Mouse (Mus musculus): ENCODE results near the gene Cd163. TPM values are rescaled to one million over a fixed set of nuclear protein-coding genes. Genes with fewer than 3 reads are reported as not detected.

Gene Cd163
- polyA plus RNA-seq, 1 experiment from 2014 or later, result 0.49 TPM

DNA sequence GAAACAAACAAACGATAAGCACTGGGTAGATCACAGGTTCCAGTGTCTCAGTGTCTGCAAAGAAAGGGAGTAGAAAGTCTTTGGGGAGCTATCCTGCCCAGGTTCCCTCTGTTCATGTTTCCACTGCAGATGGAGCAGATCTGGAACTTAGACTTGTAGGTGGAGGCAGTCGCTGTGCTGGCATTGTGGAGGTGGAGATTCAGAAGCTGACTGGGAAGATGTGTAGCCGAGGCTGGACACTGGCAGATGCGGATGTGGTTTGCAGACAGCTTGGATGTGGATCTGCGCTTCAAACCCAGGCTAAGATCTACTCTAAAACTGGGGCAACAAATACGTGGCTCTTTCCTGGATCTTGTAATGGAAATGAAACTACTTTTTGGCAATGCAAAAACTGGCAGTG lies 7.8 kb downstream of the Cd163 start:
- no peak overlapping the region for H3K4me3 ChIP-seq (replicated peaks)
- WGBS, result 87% methylated on average over 6 of the region's 6 CpGs
- no peak overlapping the region for H3K27ac ChIP-seq (replicated peaks)
- H3K36me3 ChIP-seq, result no peaks in the 10 kb centered on the region
- ATAC-seq (ENCODE audit: low FRiP score), result no peak
- no peak overlapping the region for H3K9ac ChIP-seq (replicated peaks)
- no peaks in the 10 kb centered on the region for H3K4me1 ChIP-seq
- no peaks in the 10 kb centered on the region for H3K27me3 ChIP-seq (replicated peaks)
- H3K4me2 ChIP-seq, result no peak overlapping the region
- no peaks in the 10 kb centered on the region for H3K9me3 ChIP-seq (replicated peaks)

DNA sequence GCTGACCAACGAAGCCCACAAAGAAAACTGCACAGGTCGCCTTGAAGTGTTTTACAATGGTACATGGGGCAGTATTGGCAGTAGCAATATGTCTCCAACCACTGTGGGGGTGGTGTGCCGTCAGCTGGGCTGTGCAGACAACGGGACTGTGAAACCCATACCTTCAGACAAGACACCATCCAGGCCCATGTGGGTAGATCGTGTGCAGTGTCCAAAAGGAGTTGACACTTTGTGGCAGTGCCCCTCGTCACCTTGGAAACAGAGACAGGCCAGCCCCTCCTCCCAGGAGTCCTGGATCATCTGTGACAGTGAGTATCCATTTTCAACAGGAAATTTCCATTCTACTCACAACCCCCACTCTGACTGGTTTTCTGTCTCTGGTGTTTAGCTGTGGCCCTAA lies 15.9 kb downstream of the Cd163 start:
- WGBS, result 58% methylated on average over 6 of the region's 6 CpGs
- H3K27ac ChIP-seq (replicated peaks), result no peak overlapping the region
- ATAC-seq (ENCODE audit: low FRiP score), result no peak
- H3K9ac ChIP-seq (replicated peaks), result no peak overlapping the region
- H3K4me3 ChIP-seq (replicated peaks), result no peak overlapping the region
- no peaks in the 10 kb centered on the region for H3K36me3 ChIP-seq
- no peaks in the 10 kb centered on the region for H3K27me3 ChIP-seq (replicated peaks)
- no peak overlapping the region for H3K4me2 ChIP-seq
- no peaks in the 10 kb centered on the region for H3K4me1 ChIP-seq
- no peaks in the 10 kb centered on the region for H3K9me3 ChIP-seq (replicated peaks)

DNA sequence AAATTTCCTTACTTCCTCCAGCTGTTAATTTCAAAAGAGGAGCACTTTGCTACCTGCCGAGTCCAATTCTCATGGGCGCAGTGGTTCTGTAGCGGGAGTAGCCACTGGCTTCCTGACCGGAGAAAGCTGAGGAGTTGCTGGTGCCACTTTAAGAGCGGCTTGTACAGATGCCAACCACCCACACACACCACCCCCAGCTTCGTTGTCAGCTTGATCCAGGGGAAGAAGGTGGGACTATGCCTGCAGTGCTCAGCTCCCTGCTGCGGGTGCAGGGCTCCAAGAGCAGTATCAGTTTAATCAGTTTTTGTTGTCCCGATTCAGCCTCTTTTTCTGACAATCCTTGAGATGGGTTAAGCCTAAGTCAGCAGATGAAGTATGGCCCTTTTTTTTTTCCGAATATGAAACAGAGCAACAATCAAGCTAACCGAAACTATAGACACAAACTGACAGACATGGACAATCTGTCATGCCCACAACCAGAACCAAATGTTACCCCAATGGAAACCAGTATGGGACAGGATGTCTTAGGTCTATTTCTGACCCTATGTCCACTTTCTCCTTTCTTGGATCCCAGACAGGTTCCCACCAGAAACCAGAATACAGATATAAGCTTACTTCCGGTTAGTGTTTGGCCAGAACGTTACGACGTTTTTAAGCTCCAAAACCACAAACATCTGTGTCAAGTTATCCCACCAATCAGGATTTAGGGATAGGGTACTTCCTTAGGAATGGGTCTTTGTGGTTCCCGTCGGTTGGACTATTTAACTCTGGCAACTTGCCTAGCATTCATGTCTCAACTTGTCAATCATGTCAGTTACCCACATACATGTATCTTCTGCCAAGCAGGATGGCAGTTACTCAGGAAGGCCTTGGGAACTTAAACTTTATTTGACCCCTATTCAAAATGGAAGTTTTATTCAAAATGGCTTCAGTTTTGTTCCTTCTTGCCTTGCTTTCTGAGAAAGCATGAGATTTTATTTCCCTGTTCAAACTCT lies 17.3 kb downstream of the Cd163 start:
- H3K27me3 ChIP-seq (replicated peaks), result no peaks in the 10 kb centered on the region
- H3K4me1 ChIP-seq, result no peaks in the 10 kb centered on the region
- WGBS, result 86% methylated on average over 16 of the region's 16 CpGs
- no peaks in the 10 kb centered on the region for H3K9me3 ChIP-seq (replicated peaks)
- H3K4me3 ChIP-seq (replicated peaks), result no peak overlapping the region
- H3K4me2 ChIP-seq, result no peak overlapping the region
- no peak overlapping the region for H3K27ac ChIP-seq (replicated peaks)
- no peak for ATAC-seq (ENCODE audit: low FRiP score)
- H3K36me3 ChIP-seq, result no peaks in the 10 kb centered on the region
- H3K9ac ChIP-seq (replicated peaks), result no peak overlapping the region

DNA sequence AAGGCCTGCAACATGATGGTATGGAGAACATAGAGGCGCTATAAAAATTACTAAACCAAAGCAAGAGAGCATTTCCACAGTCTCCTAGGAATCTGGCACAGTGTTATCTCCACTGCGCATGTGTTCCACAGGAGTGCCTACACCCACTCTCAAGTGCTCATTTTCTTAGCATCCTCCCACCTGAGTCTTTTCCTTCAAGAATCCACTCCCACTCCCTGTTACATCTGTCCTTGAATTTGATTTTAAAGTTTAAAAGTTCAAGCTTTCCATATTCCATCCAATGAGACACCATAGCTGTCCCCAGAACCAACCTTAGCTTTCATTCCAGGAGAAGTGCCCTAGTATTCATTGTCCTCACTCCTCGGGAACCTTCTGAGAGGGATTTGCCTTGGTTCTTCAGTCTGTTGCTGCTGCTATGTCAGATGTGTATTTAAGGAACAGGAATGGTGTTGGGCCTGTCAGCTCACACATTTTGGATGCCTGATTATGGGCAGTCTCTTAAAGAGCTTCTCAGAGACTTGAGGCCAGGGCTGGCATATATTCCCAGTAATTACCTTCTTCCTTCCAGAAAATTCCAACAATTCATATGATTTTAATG lies 24.0 kb downstream of the Cd163 start:
- WGBS, result 95% methylated on average over 3 of the region's 3 CpGs
- no peak overlapping the region for H3K4me2 ChIP-seq
- H3K9ac ChIP-seq (replicated peaks), result no peak overlapping the region
- H3K4me3 ChIP-seq (replicated peaks), result no peak overlapping the region
- no peaks in the 10 kb centered on the region for H3K27me3 ChIP-seq (replicated peaks)
- H3K36me3 ChIP-seq, result no peaks in the 10 kb centered on the region
- no peaks in the 10 kb centered on the region for H3K9me3 ChIP-seq (replicated peaks)
- H3K27ac ChIP-seq (replicated peaks), result no peak overlapping the region
- ATAC-seq (ENCODE audit: low FRiP score), result no peak
- no peaks in the 10 kb centered on the region for H3K4me1 ChIP-seq

DNA sequence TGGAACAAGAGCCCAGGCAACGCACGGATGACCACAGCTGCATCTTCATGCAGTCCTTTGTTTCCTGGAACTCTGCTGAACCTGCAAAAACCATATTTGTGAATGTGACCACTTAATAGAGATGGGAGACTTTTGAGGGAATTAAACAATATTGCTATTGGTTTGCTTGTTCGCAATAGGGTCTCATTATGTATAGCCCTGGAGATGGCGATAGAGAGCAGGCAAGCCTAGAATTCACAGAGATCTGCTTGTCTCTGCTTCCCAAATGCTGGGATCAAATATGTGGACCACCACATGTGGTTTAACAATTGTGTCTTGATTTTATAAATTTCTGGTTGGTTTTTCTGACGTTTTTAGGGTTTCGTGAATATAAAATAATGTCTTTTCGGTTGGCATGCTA lies 25.2 kb downstream of the Cd163 start:
- Histone ChIP-seq H3K4me2 (no peak overlapping the region), H3K4me3 (replicated peaks) (no peak overlapping the region), H3K27ac (replicated peaks) (no peak overlapping the region), H3K4me1 (no peaks in the 10 kb centered on the region), H3K36me3 (no peaks in the 10 kb centered on the region), H3K9me3 (replicated peaks) (no peaks in the 10 kb centered on the region), H3K27me3 (replicated peaks) (no peaks in the 10 kb centered on the region), H3K9ac (replicated peaks) (no peak overlapping the region)
- no peak for ATAC-seq (ENCODE audit: low FRiP score)
- WGBS, result 89% methylated on average over 7 of the region's 7 CpGs

DNA sequence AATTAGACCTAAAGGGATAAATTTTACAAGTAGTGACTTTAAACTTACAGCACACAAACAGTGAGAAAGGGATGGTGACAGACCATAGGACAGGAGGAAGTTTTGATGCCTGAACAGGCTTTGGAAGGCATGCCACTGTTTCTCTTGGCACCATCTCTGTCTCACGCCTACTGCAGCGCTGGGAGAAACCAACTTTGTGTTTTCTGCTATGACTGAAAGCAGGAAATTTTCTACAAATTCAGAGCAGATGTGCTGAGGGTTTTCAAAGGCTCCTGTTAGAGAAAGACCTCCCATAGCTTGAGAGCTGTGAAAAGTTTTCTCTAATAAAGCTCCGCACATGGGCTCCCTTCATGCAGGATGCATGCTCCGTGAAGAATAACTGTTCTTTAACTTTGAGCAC lies 40.6 kb downstream of the Cd163 start:
- no peaks in the 10 kb centered on the region for H3K9me3 ChIP-seq (replicated peaks)
- no peaks in the 10 kb centered on the region for H3K4me1 ChIP-seq
- H3K4me3 ChIP-seq (replicated peaks), result no peak overlapping the region
- H3K27ac ChIP-seq (replicated peaks), result no peak overlapping the region
- WGBS, result 86% methylated on average over 4 of the region's 4 CpGs
- no peak overlapping the region for H3K4me2 ChIP-seq
- H3K27me3 ChIP-seq (replicated peaks), result no peaks in the 10 kb centered on the region
- no peak for ATAC-seq (ENCODE audit: low FRiP score)
- H3K36me3 ChIP-seq, result no peaks in the 10 kb centered on the region
- H3K9ac ChIP-seq (replicated peaks), result no peak overlapping the region

DNA sequence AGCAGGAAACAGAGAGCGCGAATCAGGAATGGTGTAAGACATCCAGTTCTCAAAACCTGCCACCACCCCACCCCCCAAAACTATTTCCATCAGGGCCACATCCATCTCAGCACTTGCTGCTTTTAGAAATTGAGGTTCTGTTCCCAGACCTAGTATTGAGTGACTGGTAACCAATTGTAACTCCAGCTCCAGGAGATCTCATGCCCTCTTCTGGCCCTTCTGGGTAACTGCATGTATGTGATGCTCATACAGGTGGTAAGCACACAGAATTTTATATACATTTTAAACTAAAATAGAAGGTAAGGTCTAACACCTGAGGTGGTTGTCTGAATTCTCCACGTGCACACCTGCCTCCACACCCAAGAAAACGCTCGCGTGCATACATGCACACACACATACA lies 42.2 kb downstream of the Cd163 start:
- Histone ChIP-seq H3K4me1 (no peaks in the 10 kb centered on the region), H3K4me2 (no peak overlapping the region), H3K4me3 (replicated peaks) (no peak overlapping the region), H3K9me3 (replicated peaks) (no peaks in the 10 kb centered on the region), H3K36me3 (no peaks in the 10 kb centered on the region), H3K27ac (replicated peaks) (no peak overlapping the region), H3K9ac (replicated peaks) (no peak overlapping the region), H3K27me3 (replicated peaks) (no peaks in the 10 kb centered on the region)
- no peak for ATAC-seq (ENCODE audit: low FRiP score)
- 79% methylated on average over 6 of the region's 6 CpGs for WGBS

DNA sequence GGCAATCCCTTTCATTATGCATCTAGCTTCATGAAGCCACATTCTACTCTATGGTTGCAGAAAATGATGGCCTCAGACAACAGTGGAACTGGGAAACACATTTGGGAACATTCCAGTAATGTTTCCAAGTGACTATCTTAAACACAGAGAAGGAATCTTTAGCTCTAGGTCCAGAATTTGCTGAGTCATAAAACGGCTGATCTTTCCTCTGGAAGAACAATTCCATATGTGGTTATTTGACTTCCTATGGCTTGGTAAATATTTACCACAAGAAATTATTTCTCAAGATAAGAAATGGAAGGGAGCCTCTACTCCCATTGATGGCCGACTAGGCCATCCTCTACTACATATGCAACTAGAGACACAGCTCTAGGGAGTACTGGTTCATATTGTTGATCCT lies 48.8 kb downstream of the Cd163 start:
- Histone ChIP-seq H3K9me3 (replicated peaks) (no peaks in the 10 kb centered on the region), H3K4me2 (no peak overlapping the region), H3K27ac (replicated peaks) (no peak overlapping the region), H3K27me3 (replicated peaks) (no peaks in the 10 kb centered on the region), H3K4me1 (no peaks in the 10 kb centered on the region), H3K4me3 (replicated peaks) (no peak overlapping the region), H3K36me3 (no peaks in the 10 kb centered on the region), H3K9ac (replicated peaks) (no peak overlapping the region)
- WGBS, result 84% methylated on average over 2 of the region's 2 CpGs
- no peak for ATAC-seq (ENCODE audit: low FRiP score)

DNA sequence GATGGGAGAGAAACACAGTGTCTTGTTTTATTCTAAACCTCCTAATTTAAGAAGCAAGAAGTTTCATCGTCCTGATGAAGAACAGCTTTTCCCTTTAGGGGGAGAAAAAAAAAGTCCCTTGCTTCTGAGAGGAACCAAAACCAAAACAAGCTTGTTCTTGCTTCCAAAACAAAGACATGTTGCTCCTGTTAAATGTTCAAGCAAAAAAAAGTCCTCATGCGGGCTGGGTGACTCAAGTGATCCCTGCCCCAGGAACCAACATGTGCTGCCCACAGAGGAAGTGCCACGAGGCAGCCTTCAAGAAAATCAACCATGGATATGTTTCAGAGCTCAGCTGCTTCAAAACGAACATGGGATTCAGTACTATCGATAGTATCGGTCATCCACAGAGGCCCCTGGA lies 54.5 kb downstream of the Cd163 start:
- H3K4me1 ChIP-seq, result no peaks in the 10 kb centered on the region
- H3K27me3 ChIP-seq (replicated peaks), result no peaks in the 10 kb centered on the region
- H3K4me2 ChIP-seq, result no peak overlapping the region
- H3K27ac ChIP-seq (replicated peaks), result no peak overlapping the region
- no peak for ATAC-seq (ENCODE audit: low FRiP score)
- no peak overlapping the region for H3K4me3 ChIP-seq (replicated peaks)
- no peak overlapping the region for H3K9ac ChIP-seq (replicated peaks)
- no peaks in the 10 kb centered on the region for H3K9me3 ChIP-seq (replicated peaks)
- H3K36me3 ChIP-seq, result no peaks in the 10 kb centered on the region
- WGBS, result 85% methylated on average over 6 of the region's 6 CpGs

DNA sequence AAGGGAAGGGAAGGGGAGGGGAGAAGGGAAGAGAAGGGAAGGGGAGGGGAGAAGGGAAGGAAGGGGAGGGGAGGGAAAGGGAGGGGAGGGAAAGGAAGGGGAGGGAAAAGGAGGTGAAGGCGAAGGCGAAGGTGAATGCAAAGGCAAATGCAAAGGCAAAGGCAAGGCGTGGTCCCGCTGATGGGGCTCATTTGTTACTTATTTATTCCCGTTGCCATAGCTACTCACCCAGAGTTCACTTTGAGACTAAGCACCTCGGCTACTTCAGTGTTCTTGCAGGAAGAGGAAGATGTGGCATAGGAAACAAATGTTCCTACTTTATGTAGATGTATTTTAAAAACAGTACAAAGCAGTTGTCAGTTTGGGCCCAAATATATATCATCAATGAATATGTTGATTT lies 56.1 kb downstream of the Cd163 start:
- Histone ChIP-seq H3K27me3 (replicated peaks) (no peaks in the 10 kb centered on the region), H3K27ac (replicated peaks) (no peak overlapping the region), H3K4me2 (no peak overlapping the region), H3K4me1 (no peaks in the 10 kb centered on the region), H3K9ac (replicated peaks) (no peak overlapping the region), H3K4me3 (replicated peaks) (no peak overlapping the region), H3K9me3 (replicated peaks) (no peaks in the 10 kb centered on the region), H3K36me3 (no peaks in the 10 kb centered on the region)
- no peak for ATAC-seq (ENCODE audit: low FRiP score)
- 41% methylated on average over 6 of the region's 6 CpGs for WGBS

DNA sequence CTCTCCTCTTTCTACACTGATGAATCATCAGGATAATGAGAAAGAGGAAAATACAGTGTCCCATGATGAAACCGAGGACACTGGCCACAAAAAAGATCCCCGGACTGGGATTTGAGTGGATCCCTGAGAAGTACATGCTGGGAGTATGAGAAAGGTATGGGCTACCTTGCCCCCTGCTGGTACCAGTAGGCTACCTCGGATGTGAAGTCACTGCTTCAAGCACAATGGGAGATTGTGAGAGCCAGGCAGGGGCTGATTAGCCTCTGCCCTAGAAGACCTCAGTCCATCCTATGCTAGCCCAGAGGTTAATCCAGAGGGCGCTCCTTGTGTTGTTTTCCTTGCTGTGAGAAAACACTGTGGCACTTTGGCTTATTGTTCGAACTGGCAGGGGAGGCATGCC lies 59.9 kb downstream of the Cd163 start:
- Histone ChIP-seq H3K4me1 (no peaks in the 10 kb centered on the region), H3K36me3 (no peaks in the 10 kb centered on the region), H3K27ac (replicated peaks) (no peak overlapping the region), H3K4me2 (no peak overlapping the region), H3K4me3 (replicated peaks) (no peak overlapping the region), H3K9ac (replicated peaks) (no peak overlapping the region), H3K9me3 (replicated peaks) (no peaks in the 10 kb centered on the region), H3K27me3 (replicated peaks) (no peaks in the 10 kb centered on the region)
- 65% methylated on average over 5 of the region's 5 CpGs for WGBS
- no peak for ATAC-seq (ENCODE audit: low FRiP score)

DNA sequence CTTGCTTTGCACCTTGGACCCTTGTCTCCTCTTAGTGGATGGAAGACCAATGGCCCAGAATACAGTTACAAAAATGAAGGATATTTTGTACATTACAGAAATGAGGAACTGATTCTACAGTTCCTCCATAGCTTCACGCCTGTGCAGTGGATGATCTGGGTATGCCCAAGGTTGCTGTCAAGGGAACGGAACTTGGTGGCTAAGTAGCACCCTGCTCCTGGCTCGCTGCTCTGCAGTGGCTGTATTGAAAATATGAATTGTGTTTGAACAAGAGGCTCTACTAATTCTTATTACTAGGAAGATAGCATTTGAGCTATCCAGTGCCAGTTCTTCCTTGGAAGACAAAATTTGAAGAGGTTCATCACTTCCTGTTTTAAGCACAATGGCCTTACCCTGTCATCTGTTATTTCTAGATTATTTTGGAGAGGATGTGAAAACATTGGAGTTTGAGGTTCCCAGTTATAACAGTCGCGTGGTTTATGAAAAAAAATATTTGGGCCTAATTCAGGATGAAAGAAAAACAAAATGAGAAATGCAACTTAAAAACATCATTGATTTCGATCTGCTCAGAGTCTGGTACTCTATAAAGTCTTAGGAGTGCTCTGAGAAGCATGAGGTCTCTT lies 69.2 kb downstream of the Cd163 start:
- 90% methylated on average over 6 of the region's 6 CpGs for WGBS
- no peak overlapping the region for H3K9ac ChIP-seq (replicated peaks)
- H3K27ac ChIP-seq (replicated peaks), result no peak overlapping the region
- no peaks in the 10 kb centered on the region for H3K36me3 ChIP-seq
- H3K4me3 ChIP-seq (replicated peaks), result no peak overlapping the region
- H3K4me2 ChIP-seq, result no peak overlapping the region
- no peak for ATAC-seq (ENCODE audit: low FRiP score)
- no peaks in the 10 kb centered on the region for H3K4me1 ChIP-seq
- no peaks in the 10 kb centered on the region for H3K27me3 ChIP-seq (replicated peaks)
- no peaks in the 10 kb centered on the region for H3K9me3 ChIP-seq (replicated peaks)

Measured in neural tube, embryonic 15.5 days (tissue).